Mouse (Mus musculus): Measurements from ENCODE around the gene Ccnd2.

Gene Ccnd2

GRCm38 (mm10) chr6:127148526-127149302 is 3.3 kb downstream of the Ccnd2 start:
- DNase-seq: no peak

- peak; percentile 86 for DNase-seq
Observed at GRCm38 (mm10) chr6:127147665-127148064, 4.3 kb downstream of the Ccnd2 start.

- no peak for DNase-seq
Observed at GRCm38 (mm10) chr6:127146322-127146947, 5.6 kb downstream of the Ccnd2 start.

GRCm38 (mm10) chr6:127145464-127146190 is 6.4 kb downstream of the Ccnd2 start:
- DNase-seq: no peak

GRCm38 (mm10) chr6:127143576-127144288 is 8.3 kb downstream of the Ccnd2 start:
- no peak for DNase-seq

GRCm38 (mm10) chr6:127143124-127143520 is 8.9 kb downstream of the Ccnd2 start:
- no peak for DNase-seq

- no peak for DNase-seq
Observed at GRCm38 (mm10) chr6:127142154-127143123, 9.6 kb downstream of the Ccnd2 start.

GRCm38 (mm10) chr6:127138962-127139361 is 13.0 kb downstream of the Ccnd2 start:
- DNase-seq: no peak

GRCm38 (mm10) chr6:127133433-127134245 is 18.4 kb downstream of the Ccnd2 start:
- peak; percentile 46 for DNase-seq

- DNase-seq: no peak
Observed at GRCm38 (mm10) chr6:127132719-127133118, 19.3 kb downstream of the Ccnd2 start.

GRCm38 (mm10) chr6:127131946-127132345 is 20.0 kb downstream of the Ccnd2 start:
- no peak for DNase-seq

GRCm38 (mm10) chr6:127130377-127130776 is 21.6 kb downstream of the Ccnd2 start:
- DNase-seq: no peak

- no peak for DNase-seq
Observed at GRCm38 (mm10) chr6:127129659-127130058, 22.3 kb downstream of the Ccnd2 start.

- no peak for DNase-seq
Observed at GRCm38 (mm10) chr6:127123506-127123905, 28.5 kb downstream of the Ccnd2 start.

- no peak for DNase-seq
Observed at GRCm38 (mm10) chr6:127122996-127123395, 29.0 kb downstream of the Ccnd2 start.

- no peak for DNase-seq
Observed at GRCm38 (mm10) chr6:127122221-127122806, 29.7 kb downstream of the Ccnd2 start.

- no peak for DNase-seq
Observed at GRCm38 (mm10) chr6:127114753-127115456, 37.1 kb downstream of the Ccnd2 start.

- peak; percentile 88 for DNase-seq
Observed at GRCm38 (mm10) chr6:127109402-127109930, 42.5 kb downstream of the Ccnd2 start, which contains the start of gene Tigar. Gene Tigar, minus strand, starts transcription at chr6:127109557.

GRCm38 (mm10) chr6:127108368-127109060 is 43.5 kb downstream of the Ccnd2 start:
- no peak for DNase-seq

Data from right cerebral cortex, postnatal 4 days (tissue).